Mouse (Mus musculus) MEL (cell line): Measurements from ENCODE around the gene Magi3. TPM values are rescaled to one million over a fixed set of nuclear protein-coding genes. Genes with fewer than 3 reads are reported as not detected.

ENCODE experiments used
- DNase-seq: peaks from one replicate; pipeline ENCODE4 v3.0.0; 2011; ENCODE audit warnings: low read depth, low spot score
- H3K27ac ChIP-seq: 2 replicates; pipeline ENCODE4 v1.5.1; 2012; ENCODE audit warnings: low read depth, mild to moderate bottlenecking, control low read depth, low read length, moderate library complexity; ENCODE audit not compliant: control insufficient read depth
- H3K27me3 ChIP-seq, 2 experiments: fragments of 150-350 bp in 1 of 2; sonication (generic) in 1 of 2; 2 replicates each; pipeline ENCODE4 v1.6.1; 2012; ENCODE audit warnings: low read length in 2 of 2, mild to moderate bottlenecking in 2 of 2, improper control_type of control experiment in 1 of 2, moderate library complexity in 1 of 2; ENCODE audit not compliant: insufficient read depth in 2 of 2, control insufficient read depth in 1 of 2
- H3K36me3 ChIP-seq, 2 experiments: 2 replicates each; pipeline ENCODE4 v1.6.1; 2012 to 2014; ENCODE audit warnings: low read length in 2 of 2, improper control_type of control experiment in 1 of 2, inconsistent platforms in 1 of 2, mild to moderate bottlenecking in 1 of 2; ENCODE audit not compliant: insufficient read depth in 2 of 2, control insufficient read depth in 1 of 2
- H3K4me1 ChIP-seq, 2 experiments: fragments of 150-350 bp in 1 of 2; sonication (generic) in 1 of 2; 2 replicates each; pipeline ENCODE4 v1.6.1; 2012; ENCODE audit warnings: low read length in 2 of 2, improper control_type of control experiment in 1 of 2, mild to moderate bottlenecking in 1 of 2; ENCODE audit not compliant: insufficient read depth in 2 of 2, control insufficient read depth in 1 of 2
- H3K4me3 ChIP-seq, 2 experiments: fragments of 150-350 bp in 1 of 2; sonication (generic) in 1 of 2; 2 replicates each; pipeline ENCODE4 v1.5.1; 2012; ENCODE audit warnings: low read depth in 2 of 2, low read length in 2 of 2, mild to moderate bottlenecking in 2 of 2, moderate library complexity in 2 of 2, control low read depth in 1 of 2, improper control_type of control experiment in 1 of 2; ENCODE audit not compliant: control insufficient read depth in 1 of 2, insufficient read depth in 1 of 2
- H3K79me2 ChIP-seq: 2 replicates; pipeline ENCODE4 v1.6.1; 2012; ENCODE audit warnings: mild to moderate bottlenecking, low read length, moderate library complexity; ENCODE audit not compliant: control insufficient read depth, poor library complexity, insufficient read depth
- H3K9ac ChIP-seq: 2 replicates; pipeline ENCODE4 v1.6.1; 2012; ENCODE audit warnings: low read depth, mild to moderate bottlenecking, control low read depth, low read length, moderate library complexity; ENCODE audit not compliant: control insufficient read depth, poor library complexity, severe bottlenecking
- H3K9me3 ChIP-seq: fragments of 150-350 bp; sonication (generic); replicated peaks from 2 replicates; pipeline ENCODE4 v1.6.1; 2012; ENCODE audit warnings: mild to moderate bottlenecking, low read length, improper control_type of control experiment, moderate library complexity; ENCODE audit not compliant: insufficient read depth
- CHD1 ChIP-seq: IDR thresholded peaks from 2 replicates; pipeline ENCODE4 v1.6.1; 2012; ENCODE audit warnings: low read depth, mild to moderate bottlenecking, inconsistent platforms, low read length, improper control_type of control experiment
- CHD2 ChIP-seq: IDR thresholded peaks from 2 replicates; pipeline ENCODE4 v1.6.1; 2011; ENCODE audit warnings: low read length, improper control_type of control experiment
- ETS1 ChIP-seq: IDR thresholded peaks from 2 replicates; pipeline ENCODE4 v1.6.1; 2012; ENCODE audit warnings: low read depth, mild to moderate bottlenecking, inconsistent platforms, low read length, improper control_type of control experiment, moderate library complexity
- GATA1 ChIP-seq: IDR thresholded peaks from 2 replicates; pipeline ENCODE4 v1.6.1; 2011; ENCODE audit warnings: low read depth, low read length, improper control_type of control experiment
- MAFK ChIP-seq: IDR thresholded peaks from 2 replicates; pipeline ENCODE4 v1.6.1; 2011; ENCODE audit warnings: low read depth, mild to moderate bottlenecking, low read length, improper control_type of control experiment, borderline replicate concordance
- MAZ ChIP-seq: IDR thresholded peaks from 2 replicates; pipeline ENCODE4 v1.6.1; 2012; ENCODE audit warnings: low read depth, mild to moderate bottlenecking, inconsistent platforms, low read length, improper control_type of control experiment
- MEF2A ChIP-seq: IDR thresholded peaks from 2 replicates; pipeline ENCODE4 v1.6.1; 2014; ENCODE audit warnings: low read depth, mild to moderate bottlenecking, inconsistent platforms, low read length, improper control_type of control experiment; ENCODE audit not compliant: poor library complexity, insufficient replicate concordance, severe bottlenecking; ENCODE audit errors: extremely low read depth
- MXI1 ChIP-seq: IDR thresholded peaks from 2 replicates; pipeline ENCODE4 v1.6.1; 2011; ENCODE audit warnings: mild to moderate bottlenecking, low read depth, low read length, improper control_type of control experiment
- MYC ChIP-seq: IDR thresholded peaks from 2 replicates; pipeline ENCODE4 v1.6.1; 2011; ENCODE audit warnings: low read depth, mild to moderate bottlenecking, low read length, improper control_type of control experiment, moderate library complexity
- POLR2AphosphoS2 ChIP-seq: IDR thresholded peaks from 2 replicates; pipeline ENCODE4 v1.6.1; 2011; ENCODE audit warnings: low read length, improper control_type of control experiment
- POLR2AphosphoS5 ChIP-seq: IDR thresholded peaks from 2 replicates; pipeline ENCODE4 v1.6.1; 2012; ENCODE audit warnings: low read depth, borderline replicate concordance, mild to moderate bottlenecking, inconsistent platforms, low read length, moderate library complexity, mixed read lengths
- RAD21 ChIP-seq: IDR thresholded peaks from 2 replicates; pipeline ENCODE4 v1.6.1; 2011; ENCODE audit warnings: mild to moderate bottlenecking, low read depth, low read length, improper control_type of control experiment
- TAL1 ChIP-seq: IDR thresholded peaks from 2 replicates; pipeline ENCODE4 v1.6.1; 2012; ENCODE audit warnings: mild to moderate bottlenecking, inconsistent platforms, low read length, moderate library complexity, mixed read lengths
- ZC3H11A ChIP-seq: IDR thresholded peaks from 2 replicates; pipeline ENCODE4 v1.6.1; 2012; ENCODE audit warnings: low read depth, mild to moderate bottlenecking, inconsistent platforms, low read length, improper control_type of control experiment
- ZMIZ1 ChIP-seq: IDR thresholded peaks from 2 replicates; pipeline ENCODE4 v1.6.1; 2012; ENCODE audit warnings: low read depth, mild to moderate bottlenecking, inconsistent platforms, low read length, improper control_type of control experiment, moderate library complexity
- polyA plus RNA-seq, 2 experiments: library from polyadenylated mRNA; stranded (reverse) in 1 of 2; unstranded in 1 of 2; fragments of >175 nt in 1 of 2; fragments of >200 nt in 1 of 2; gene quantifications; 2 replicates each; pipeline versions ENCODE4 v1.2.1 to v1.2.4; 2012; ENCODE audit warnings: low replicate concordance in 2 of 2, low read depth in 1 of 2; ENCODE audit not compliant: insufficient read length in 2 of 2, insufficient read depth in 1 of 2, missing spikeins in 1 of 2
- total RNA-seq: library from RNA; depleted of rRNA; stranded (reverse); fragments of 300-350 nt; gene quantifications from 2 replicates; pipeline ENCODE4 v1.2.3, GENCODE M21; 2012

Magi3 gene
- total and polyA plus RNA-seq, 3 experiments: 0.04 to 0.18 TPM; not detected in 1

DNA sequence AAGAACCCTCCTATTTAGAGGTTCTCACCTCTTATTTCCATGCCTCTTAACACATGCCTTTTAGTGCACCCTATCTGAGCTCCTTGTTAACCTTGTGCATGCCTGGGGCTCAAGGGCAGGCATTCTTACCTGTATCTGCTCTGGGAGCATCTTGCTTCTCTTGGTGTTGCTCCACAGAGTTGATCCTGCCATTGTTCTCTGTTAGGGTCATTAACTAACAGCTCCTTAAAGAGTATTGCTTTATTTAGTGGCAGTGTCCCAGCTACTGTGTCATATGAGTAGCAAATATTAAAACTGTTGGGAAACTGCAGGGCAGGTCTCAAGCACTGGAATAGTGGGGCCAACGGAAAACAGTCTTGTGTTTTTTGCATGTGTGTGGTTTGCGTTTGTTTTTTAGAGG is 249.0 kb downstream of the Magi3 start:
- Histone ChIP-seq H3K36me3 (peaks cover 4 to 30% of the 10 kb centered on the region in 2 experiments), H3K9me3 (no peaks in the 10 kb centered on the region), H3K4me3 (no peak overlapping the region)
- TF ChIP-seq RAD21: no peak
- no peak for TF ChIP-seq TAL1
- TF ChIP-seq MEF2A: no peak
- TF ChIP-seq ZMIZ1: no peak
- TF ChIP-seq GATA1: no peak
- no peak for TF ChIP-seq POLR2AphosphoS5
- no peak for TF ChIP-seq POLR2AphosphoS2
- TF ChIP-seq MAFK: no peak
- no peak for TF ChIP-seq ETS1
- TF ChIP-seq, all 39 proteins: peak for 0
- Histone ChIP-seq H3K9ac (no peak overlapping the region), H3K4me1 (peaks cover 9 to 12% of the 10 kb centered on the region in 2 experiments), H3K27ac (no peak overlapping the region), H3K27me3 (no peaks in the 10 kb centered on the region), H3K79me2 (peaks cover 7% of the 10 kb centered on the region; the same call in 1 of the 2 replicates)
- DNase-seq: no peak

DNA sequence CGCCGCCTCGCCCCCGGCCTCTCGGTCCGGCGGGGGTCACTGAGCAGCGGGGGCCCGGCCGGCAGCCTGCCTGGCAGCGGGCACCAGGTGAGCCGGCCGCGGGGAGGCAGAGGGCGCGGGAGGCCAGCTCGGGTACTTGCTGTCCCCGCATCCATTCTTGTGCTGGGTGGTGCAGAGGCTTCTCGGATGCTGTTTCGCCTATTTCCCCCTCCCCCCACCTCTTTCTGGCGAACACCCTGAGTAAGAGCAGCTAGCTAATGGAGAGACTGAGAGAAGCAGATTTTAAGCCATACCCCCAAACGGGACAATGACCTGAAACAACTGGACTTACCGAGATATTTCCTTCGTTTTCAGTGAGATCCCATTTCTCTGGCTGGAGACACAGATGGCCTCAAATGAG is 251.5 kb downstream of the Magi3 start:
- TF ChIP-seq POLR2AphosphoS5 (no peak), ZC3H11A (no peak), MYC (no peak), MXI1 (peak; percentile 8; the same call in 1 of the 2 replicates), CHD2 (no peak), MAZ (0 out of 2 replicates have a peak, but pooled peaks have one; percentile 16), CHD1 (0 out of 2 replicates have a peak, but pooled peaks have one; percentile 57)
- Histone ChIP-seq H3K36me3 (peaks cover 10 to 25% of the 10 kb centered on the region in 2 experiments), H3K27me3 (no peaks in the 10 kb centered on the region), H3K9ac (peak overlapping the region; percentile 96), H3K4me1 (peaks cover 0 to 5% of the 10 kb centered on the region in 2 experiments; a peak in 2 of 4 replicates), H3K9me3 (no peaks in the 10 kb centered on the region), H3K4me3 (peak overlapping the region; percentile 80 to 81), H3K27ac (no peak overlapping the region; the same call in 1 of the 2 replicates), H3K79me2 (peaks cover 7% of the 10 kb centered on the region; the same call in 1 of the 2 replicates)
- peak; percentile 60 for DNase-seq
